Mouse (Mus musculus): ENCODE data around the gene Ssh1.

Gene Ssh1

GRCm38 (mm10) chr5:113906958-113907735, 86.5 kb downstream of the Ssh1 start:
- ChIA-PET CTCF (interaction anchor here in 2 of 4 experiments (0.6 to 3.6 kb wide), 5 partner anchors 8 to 245 kb away, joined by 3 to 21 read pairs (median 3); no protein-coding TSS in a partner anchor), POLR2A (interaction anchor here (0.5 to 7.9 kb wide), 35 partner anchors 9 to 1569 kb away, joined by 3 to 108 read pairs (median 5); no protein-coding TSS in a partner anchor)

GRCm38 (mm10) chr5:113904987-113905386, 88.7 kb downstream of the Ssh1 start:
- ChIA-PET POLR2A (interaction anchor here in 2 of 4 experiments (0.8 to 7.9 kb wide), 11 partner anchors 8 to 76 kb away, joined by 3 to 108 read pairs (median 3); no protein-coding TSS in a partner anchor), CTCF (interaction anchor here in 1 of 4 experiments (1.6 kb wide), 1 partner anchor 61 kb away, joined by 4 read pairs; no protein-coding TSS in a partner anchor)

GRCm38 (mm10) chr5:113902983-113903382, 90.7 kb downstream of the Ssh1 start:
- CTCF ChIA-PET = interaction anchor here in 3 of 4 experiments (0.6 to 1.1 kb wide), 4 partner anchors 12 to 699 kb away, joined by 3 to 4 read pairs (median 3); no protein-coding TSS in a partner anchor
- POLR2A ChIA-PET = interaction anchor here in 3 of 4 experiments (0.7 to 9.1 kb wide), 8 partner anchors 9 to 40 kb away, joined by 5 to 127 read pairs (median 10); no protein-coding TSS in a partner anchor

GRCm38 (mm10) chr5:113902017-113902416, 91.7 kb downstream of the Ssh1 start:
- POLR2A ChIA-PET = interaction anchor here in 2 of 4 experiments (1.2 to 9.1 kb wide), 8 partner anchors 10 to 41 kb away, joined by 3 to 127 read pairs (median 10); no protein-coding TSS in a partner anchor
- CTCF ChIA-PET = interaction anchor here in 1 of 4 experiments (0.6 to 1.1 kb wide), 3 partner anchors 41 to 104 kb away, joined by 3 to 4 read pairs (median 3); no protein-coding TSS in a partner anchor

GRCm38 (mm10) chr5:113901074-113901571, 92.6 kb downstream of the Ssh1 start:
- CTCF ChIA-PET = interaction anchor here in 1 of 4 experiments (0.6 to 0.8 kb wide), 2 partner anchors 10 to 18 kb away, joined by 3 read pairs; no protein-coding TSS in a partner anchor
- POLR2A ChIA-PET = interaction anchor here in 3 of 4 experiments (0.6 to 9.1 kb wide), 11 partner anchors 13 to 372 kb away, joined by 3 to 127 read pairs (median 5); no protein-coding TSS in a partner anchor

- POLR2A ChIA-PET = interaction anchor here in 3 of 4 experiments (0.9 to 9.1 kb wide), 14 partner anchors 8 to 87 kb away, joined by 3 to 127 read pairs (median 4); partner anchors contain the start of gene Coro1c (in 2 of the 3)
- CTCF ChIA-PET = interaction anchor here in 2 of 4 experiments (0.6 to 1.6 kb wide), 4 partner anchors 9 to 257 kb away, joined by 3 to 9 read pairs (median 4); partner anchors contain the start of gene Coro1c (in 1 of the 2)
Observed at GRCm38 (mm10) chr5:113899543-113899942, 94.2 kb downstream of the Ssh1 start.

- CTCF ChIA-PET = interaction anchor here in 3 of 4 experiments (0.5 to 1.3 kb wide), 5 partner anchors 9 to 680 kb away, joined by 3 to 7 read pairs (median 3); no protein-coding TSS in a partner anchor
Observed at GRCm38 (mm10) chr5:113892005-113892404, 101.7 kb downstream of the Ssh1 start.

GRCm38 (mm10) chr5:113890874-113891273, 102.8 kb downstream of the Ssh1 start:
- POLR2A ChIA-PET = interaction anchor here in 3 of 4 experiments (0.6 to 15.2 kb wide), 16 partner anchors 8 to 341 kb away, joined by 3 to 221 read pairs (median 5); partner anchors contain the start of gene Coro1c (in 2 of the 3)

More at GRCm38 (mm10) chr5:113892005-113892404, 101.7 kb downstream of the Ssh1 start:
- POLR2A ChIA-PET = interaction anchor here in 3 of 4 experiments (0.9 to 15.2 kb wide), 15 partner anchors 7 to 385 kb away, joined by 3 to 221 read pairs (median 5); partner anchors contain the start of gene Coro1c (in 1 of the 3)

GRCm38 (mm10) chr5:113889912-113890311, 103.8 kb downstream of the Ssh1 start:
- ChIA-PET POLR2A (interaction anchor here in 3 of 4 experiments (0.5 to 15.2 kb wide), 19 partner anchors 9 to 72 kb away, joined by 3 to 221 read pairs (median 5); partner anchors contain the start of gene Coro1c (in 2 of the 3)), CTCF (interaction anchor here (0.6 to 2.0 kb wide), 8 partner anchors 16 to 141 kb away, joined by 3 to 11 read pairs (median 4); partner anchors contain the start of gene Coro1c (in 1 of the 4))

More at GRCm38 (mm10) chr5:113890874-113891273, 102.8 kb downstream of the Ssh1 start:
- CTCF ChIA-PET = interaction anchor here in 2 of 4 experiments (0.6 to 2.0 kb wide), 5 partner anchors 10 to 579 kb away, joined by 3 to 11 read pairs (median 3); partner anchors contain the start of gene Coro1c (in 1 of the 2)

- ChIA-PET CTCF (interaction anchor here (0.6 to 2.0 kb wide), 7 partner anchors 19 to 142 kb away, joined by 3 to 11 read pairs (median 4); partner anchors contain the start of gene Coro1c (in 1 of the 4)), POLR2A (interaction anchor here in 3 of 4 experiments (0.5 to 15.2 kb wide), 23 partner anchors 8 to 72 kb away, joined by 3 to 221 read pairs (median 5); partner anchors contain the start of gene Coro1c (in 2 of the 3))
Observed at GRCm38 (mm10) chr5:113889181-113889906, 104.3 kb downstream of the Ssh1 start.

GRCm38 (mm10) chr5:113888186-113888795, 105.4 kb downstream of the Ssh1 start:
- ChIA-PET CTCF (interaction anchor here in 2 of 4 experiments (0.6 to 2.3 kb wide), 5 partner anchors 11 to 64 kb away, joined by 3 to 7 read pairs (median 4); no protein-coding TSS in a partner anchor), POLR2A (interaction anchor here in 3 of 4 experiments (0.7 to 15.2 kb wide), 18 partner anchors 11 to 76 kb away, joined by 3 to 221 read pairs (median 4); partner anchors contain the start of gene Coro1c (in 2 of the 3))

GRCm38 (mm10) chr5:113887132-113887531, 106.6 kb downstream of the Ssh1 start:
- ChIA-PET POLR2A (interaction anchor here in 3 of 4 experiments (0.7 to 15.2 kb wide), 18 partner anchors 10 to 175 kb away, joined by 3 to 221 read pairs (median 4); partner anchors contain the start of gene Coro1c (in 1 of the 3)), CTCF (interaction anchor here in 1 of 4 experiments (0.9 to 2.3 kb wide), 3 partner anchors 22 to 60 kb away, joined by 3 to 9 read pairs (median 7); partner anchors contain the start of gene Coro1c)
